Mouse (Mus musculus): Measurements from ENCODE around the gene Csrp3. TPM values are rescaled to one million over a fixed set of nuclear protein-coding genes. Genes with fewer than 3 reads are reported as not detected.

Csrp3 gene
- total and polyA plus RNA-seq, 3 experiments, result 0.17 to 0.81 TPM; not detected in 1

DNA sequence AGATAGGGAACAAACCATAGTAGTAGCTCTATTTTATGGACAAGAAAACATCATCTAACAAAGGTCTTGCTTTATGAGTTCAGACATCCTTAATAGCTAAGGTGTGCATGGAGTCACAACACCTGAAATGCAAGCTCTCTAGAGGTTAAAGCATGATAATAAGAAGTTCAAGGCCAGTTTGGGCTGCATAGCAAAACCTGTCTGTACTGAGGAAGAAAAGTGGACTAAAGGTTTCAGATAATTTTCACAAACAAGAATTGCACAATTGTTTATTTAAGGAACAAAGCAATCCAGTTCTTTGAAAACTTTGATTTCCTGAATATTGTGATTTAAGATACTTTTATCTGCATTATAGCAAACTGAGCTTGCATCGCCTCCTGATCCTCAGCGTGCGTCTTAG, 24.2 kb downstream of the Csrp3 start:
- Histone ChIP-seq H3K4me1 (ENCODE audit: control insufficient read depth in 1 of 2, insufficient read depth in 2 of 2, low read length in 2 of 2) (no peaks in the 10 kb centered on the region), H3K4me3 (ENCODE audit: control insufficient read depth in 1 of 2, insufficient read depth in 1 of 2, low read depth in 2 of 2, low read length in 2 of 2) (no peak overlapping the region), H3K9me3 (replicated peaks; ENCODE audit: insufficient read depth, low read length) (no peaks in the 10 kb centered on the region), H3K36me3 (ENCODE audit: control insufficient read depth in 1 of 2, insufficient read depth in 2 of 2, low read length in 2 of 2) (peaks cover 3 to 19% of the 10 kb centered on the region in 2 experiments), H3K27me3 (ENCODE audit: control insufficient read depth in 1 of 2, insufficient read depth in 2 of 2, low read length in 2 of 2) (no peaks in the 10 kb centered on the region), H3K27ac (ENCODE audit: control insufficient read depth, low read depth, low read length) (no peak overlapping the region), H3K79me2 (ENCODE audit: control insufficient read depth, insufficient read depth, low read length, poor library complexity) (no peaks in the 10 kb centered on the region), H3K9ac (ENCODE audit: control insufficient read depth, low read depth, low read length, poor library complexity, severe bottlenecking) (no peak overlapping the region)
- no peak for DNase-seq (ENCODE audit: low read depth, low spot score)
- TF ChIP-seq CHD2 (IDR thresholded peaks at IDR 0.05; ENCODE audit: low read length) (no peak), JUND (IDR thresholded peaks at IDR 0.05; ENCODE audit: low read depth, low read length) (no peak), SIN3A (IDR thresholded peaks at IDR 0.05; ENCODE audit: low read length) (no peak), RAD21 (IDR thresholded peaks at IDR 0.05; ENCODE audit: low read depth, low read length) (no peak), ZNF384 (IDR thresholded peaks at IDR 0.05; ENCODE audit: low read depth, low read length) (no peak), MYB (IDR thresholded peaks at IDR 0.05; ENCODE audit: low read depth, low read length) (no peak), MAZ (IDR thresholded peaks at IDR 0.05; ENCODE audit: low read depth, low read length) (no peak), MXI1 (IDR thresholded peaks at IDR 0.05; ENCODE audit: low read depth, low read length) (no peak), ZC3H11A (IDR thresholded peaks at IDR 0.05; ENCODE audit: low read depth, low read length) (no peak)

GRCm38 (mm10) chr7:48821654-48822053, 26.2 kb downstream of the Csrp3 start:
- no peak overlapping the region for H3K27ac ChIP-seq (ENCODE audit: control insufficient read depth, low read depth, low read length)
- H3K36me3 ChIP-seq (ENCODE audit: control insufficient read depth in 1 of 2, insufficient read depth in 2 of 2, low read length in 2 of 2), result peaks cover 0 to 28% of the 10 kb centered on the region in 2 experiments; a peak in 2 of 4 replicates
- TF ChIP-seq MAFK (IDR thresholded peaks at IDR 0.05; ENCODE audit: borderline replicate concordance, low read depth, low read length) (no peak), SMC3 (IDR thresholded peaks at IDR 0.05; ENCODE audit: low read depth, low read length) (no peak), USF1 (IDR thresholded peaks at IDR 0.05; ENCODE audit: low read depth, low read length) (no peak), GABPA (IDR thresholded peaks at IDR 0.05; ENCODE audit: low read depth, low read length) (no peak), CTCF (IDR thresholded peaks at IDR 0.05 in 2 of 3, conservative IDR thresholded peaks at IDR 0.05 in 1 of 3; ENCODE audit: control insufficient read depth in 1 of 3, insufficient read depth in 1 of 3, low read depth in 2 of 3, low read length in 3 of 3, poor library complexity in 1 of 3, severe bottlenecking in 1 of 3) (no peak)

GRCm38 (mm10) chr7:48813594-48813993, 34.2 kb downstream of the Csrp3 start:
- H3K36me3 ChIP-seq (ENCODE audit: control insufficient read depth in 1 of 2, insufficient read depth in 2 of 2, low read length in 2 of 2), result peaks cover 0 to 29% of the 10 kb centered on the region in 2 experiments; a peak in 2 of 4 replicates
- no peak overlapping the region for H3K4me3 ChIP-seq (ENCODE audit: control insufficient read depth in 1 of 2, insufficient read depth in 1 of 2, low read depth in 2 of 2, low read length in 2 of 2)
- no peak for TF ChIP-seq EP300 (IDR thresholded peaks at IDR 0.05; ENCODE audit: low read depth in 1 of 2, low read length in 2 of 2)
- no peak for TF ChIP-seq ELF1 (IDR thresholded peaks at IDR 0.05; ENCODE audit: low read depth, low read length)
- TF ChIP-seq TAL1 (IDR thresholded peaks at IDR 0.05; ENCODE audit: low read length), result no peak
- no peak for TF ChIP-seq MAZ (IDR thresholded peaks at IDR 0.05; ENCODE audit: low read depth, low read length)
- no peak for TF ChIP-seq ZKSCAN1 (IDR thresholded peaks at IDR 0.05; ENCODE audit: low read depth, low read length)
- no peak for TF ChIP-seq MAFK (IDR thresholded peaks at IDR 0.05; ENCODE audit: borderline replicate concordance, low read depth, low read length)
- no peak for TF ChIP-seq CHD1 (IDR thresholded peaks at IDR 0.05; ENCODE audit: low read depth, low read length)
- TF ChIP-seq MEF2A (IDR thresholded peaks at IDR 0.05; ENCODE audit: extremely low read depth, insufficient replicate concordance, low read depth, low read length, poor library complexity, severe bottlenecking), result no peak
- no peak for TF ChIP-seq SIN3A (IDR thresholded peaks at IDR 0.05; ENCODE audit: low read length)
- no peak for TF ChIP-seq NELFE (IDR thresholded peaks at IDR 0.05; ENCODE audit: low read depth, low read length)
- no peak for TF ChIP-seq UBTF (IDR thresholded peaks at IDR 0.05; ENCODE audit: borderline replicate concordance, insufficient read depth, low read depth, low read length)

More at GRCm38 (mm10) chr7:48821654-48822053, 26.2 kb downstream of the Csrp3 start:
- H3K9ac ChIP-seq (ENCODE audit: control insufficient read depth, low read depth, low read length, poor library complexity, severe bottlenecking), result no peak overlapping the region
- H3K79me2 ChIP-seq (ENCODE audit: control insufficient read depth, insufficient read depth, low read length, poor library complexity), result no peaks in the 10 kb centered on the region
- H3K4me3 ChIP-seq (ENCODE audit: control insufficient read depth in 1 of 2, insufficient read depth in 1 of 2, low read depth in 2 of 2, low read length in 2 of 2), result no peak overlapping the region
- H3K27me3 ChIP-seq (ENCODE audit: control insufficient read depth in 1 of 2, insufficient read depth in 2 of 2, low read length in 2 of 2), result no peaks in the 10 kb centered on the region
- no peaks in the 10 kb centered on the region for H3K4me1 ChIP-seq (ENCODE audit: control insufficient read depth in 1 of 2, insufficient read depth in 2 of 2, low read length in 2 of 2)
- no peaks in the 10 kb centered on the region for H3K9me3 ChIP-seq (replicated peaks; ENCODE audit: insufficient read depth, low read length)
- DNase-seq (ENCODE audit: low read depth, low spot score), result no peak

More at GRCm38 (mm10) chr7:48813594-48813993, 34.2 kb downstream of the Csrp3 start:
- Histone ChIP-seq H3K27me3 (ENCODE audit: control insufficient read depth in 1 of 2, insufficient read depth in 2 of 2, low read length in 2 of 2) (no peaks in the 10 kb centered on the region), H3K9ac (ENCODE audit: control insufficient read depth, low read depth, low read length, poor library complexity, severe bottlenecking) (no peak overlapping the region), H3K4me1 (ENCODE audit: control insufficient read depth in 1 of 2, insufficient read depth in 2 of 2, low read length in 2 of 2) (no peaks in the 10 kb centered on the region), H3K9me3 (replicated peaks; ENCODE audit: insufficient read depth, low read length) (no peaks in the 10 kb centered on the region), H3K79me2 (ENCODE audit: control insufficient read depth, insufficient read depth, low read length, poor library complexity) (no peaks in the 10 kb centered on the region), H3K27ac (ENCODE audit: control insufficient read depth, low read depth, low read length) (no peak overlapping the region)
- DNase-seq (ENCODE audit: low read depth, low spot score), result no peak
